Mouse (Mus musculus): ENCODE results near the gene Zfp462.

Zfp462 gene

GRCm38 (mm10) chr4:54998146-54998841 is 53.4 kb downstream of the Zfp462 start:
- DNase-seq = no peak

GRCm38 (mm10) chr4:54999556-54999955 is 54.7 kb downstream of the Zfp462 start:
- DNase-seq = no peak

GRCm38 (mm10) chr4:55001386-55001785 is 56.5 kb downstream of the Zfp462 start:
- DNase-seq = no peak

GRCm38 (mm10) chr4:55003128-55003527 is 58.3 kb downstream of the Zfp462 start:
- no peak for DNase-seq

- peak; percentile 67 for DNase-seq
Observed at GRCm38 (mm10) chr4:55005066-55005465, 60.2 kb downstream of the Zfp462 start.

GRCm38 (mm10) chr4:55005521-55005969 is 60.7 kb downstream of the Zfp462 start:
- DNase-seq = peak; percentile 37

GRCm38 (mm10) chr4:55006024-55006423 is 61.2 kb downstream of the Zfp462 start:
- DNase-seq = no peak

GRCm38 (mm10) chr4:55008616-55009015 is 63.8 kb downstream of the Zfp462 start:
- DNase-seq = no peak

- DNase-seq = no peak
Observed at GRCm38 (mm10) chr4:55011391-55011790, 66.5 kb downstream of the Zfp462 start.

GRCm38 (mm10) chr4:55013563-55014248 is 68.9 kb downstream of the Zfp462 start:
- DNase-seq = peak; percentile 72

GRCm38 (mm10) chr4:55014731-55015463 is 70.0 kb downstream of the Zfp462 start:
- no peak for DNase-seq

- DNase-seq = no peak
Observed at GRCm38 (mm10) chr4:55015517-55015916, 70.7 kb downstream of the Zfp462 start.

- DNase-seq = no peak
Observed at GRCm38 (mm10) chr4:55026109-55026646, 81.3 kb downstream of the Zfp462 start.

- DNase-seq = no peak
Observed at GRCm38 (mm10) chr4:55030401-55030800, 85.6 kb downstream of the Zfp462 start.

GRCm38 (mm10) chr4:55032317-55032930 is 87.6 kb downstream of the Zfp462 start:
- DNase-seq = peak; percentile 47

- no peak for DNase-seq
Observed at GRCm38 (mm10) chr4:55033452-55033851, 88.6 kb downstream of the Zfp462 start.

GRCm38 (mm10) chr4:55038139-55038538 is 93.3 kb downstream of the Zfp462 start:
- no peak for DNase-seq

GRCm38 (mm10) chr4:55040258-55040964 is 95.6 kb downstream of the Zfp462 start:
- DNase-seq = no peak

GRCm38 (mm10) chr4:55041106-55041730 is 96.4 kb downstream of the Zfp462 start:
- DNase-seq = no peak

GRCm38 (mm10) chr4:55042573-55042972 is 97.7 kb downstream of the Zfp462 start:
- no peak for DNase-seq

GRCm38 (mm10) chr4:55047266-55047665 is 102.4 kb downstream of the Zfp462 start:
- no peak for DNase-seq

Measured in layer of hippocampus, adult 9-11 months (tissue).